Comparison of ENCODE assay signal across 14 mouse cellular contexts in the genomic region with DNA sequence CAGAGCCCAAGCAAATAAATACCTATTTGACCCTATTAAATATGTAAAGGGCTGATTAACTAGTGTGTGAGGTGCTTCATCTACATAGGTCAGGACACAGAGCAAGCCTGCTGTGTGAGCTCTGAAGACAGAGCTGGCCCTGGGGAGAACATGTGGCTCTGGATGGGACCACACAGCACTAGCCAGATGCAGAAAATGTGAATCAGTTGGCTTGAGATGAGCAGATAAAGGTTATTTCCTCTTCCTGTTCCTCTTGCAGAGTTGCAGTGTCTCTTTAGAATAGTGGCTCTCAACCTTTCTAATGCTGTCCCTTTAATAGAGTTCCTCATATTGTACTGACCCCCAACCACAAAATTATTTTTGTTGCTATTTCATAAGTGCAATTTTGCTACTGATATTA.
"Had no signal": no experiment of that assay in that cellular context is flagged by ENCODE, and none has a peak within 500 bp of the region (broad histone marks: within the 10 kb centered on the region; RNA-seq: fewer than 3 reads in every experiment).

No protein-coding gene starts in this region.

- ATAC-seq: midbrain, embryonic 16.5 days had no signal

- H3K27me3 ChIP-seq: midbrain, embryonic 12.5 days; neural tube, embryonic 12.5 days had no signal

- H3K4me1 ChIP-seq: midbrain, embryonic 12.5 days; neural tube, embryonic 12.5 days had no signal

- H3K4me2 ChIP-seq: lung, embryonic 14.5 days; midbrain, embryonic 12.5 days; neural tube, embryonic 12.5 days had no signal

- H3K9me3 ChIP-seq: midbrain, embryonic 10.5 days; midbrain, embryonic 12.5 days; neural tube, embryonic 12.5 days had no signal

- H3K36me3 ChIP-seq: midbrain, embryonic 10.5 days; midbrain, embryonic 12.5 days; neural tube, embryonic 12.5 days had no signal

- H3K9ac ChIP-seq: liver, embryonic 14.5 days; lung, embryonic 14.5 days; midbrain, embryonic 12.5 days; neural tube, embryonic 12.5 days had no signal

- H3K4me3 ChIP-seq: midbrain, embryonic 10.5 days; midbrain, embryonic 12.5 days; neural tube, embryonic 12.5 days had no signal

- DNase-seq: lung, adult 18-20 months; lung, embryonic 14.5 days; lung, postnatal 10 days; lung, postnatal 4 days; midbrain, embryonic 14.5 days; right cerebral cortex, postnatal 14 days; thymus, adult 18-20 months; thymus, postnatal 25 days; thymus, postnatal 4 days had no signal

- H3K27ac ChIP-seq: liver, embryonic 14.5 days; midbrain, embryonic 10.5 days; midbrain, embryonic 12.5 days; neural tube, embryonic 12.5 days had no signal
